Mouse (Mus musculus): ENCODE results near the gene Mxd3. TPM values are rescaled to one million over a fixed set of nuclear protein-coding genes. Genes with fewer than 3 reads are reported as not detected.

Mxd3 gene
- polyA plus RNA-seq (2012; ENCODE audit: insufficient read depth, insufficient read length, low replicate concordance, missing spikeins): not detected in 2 replicates

DNA sequence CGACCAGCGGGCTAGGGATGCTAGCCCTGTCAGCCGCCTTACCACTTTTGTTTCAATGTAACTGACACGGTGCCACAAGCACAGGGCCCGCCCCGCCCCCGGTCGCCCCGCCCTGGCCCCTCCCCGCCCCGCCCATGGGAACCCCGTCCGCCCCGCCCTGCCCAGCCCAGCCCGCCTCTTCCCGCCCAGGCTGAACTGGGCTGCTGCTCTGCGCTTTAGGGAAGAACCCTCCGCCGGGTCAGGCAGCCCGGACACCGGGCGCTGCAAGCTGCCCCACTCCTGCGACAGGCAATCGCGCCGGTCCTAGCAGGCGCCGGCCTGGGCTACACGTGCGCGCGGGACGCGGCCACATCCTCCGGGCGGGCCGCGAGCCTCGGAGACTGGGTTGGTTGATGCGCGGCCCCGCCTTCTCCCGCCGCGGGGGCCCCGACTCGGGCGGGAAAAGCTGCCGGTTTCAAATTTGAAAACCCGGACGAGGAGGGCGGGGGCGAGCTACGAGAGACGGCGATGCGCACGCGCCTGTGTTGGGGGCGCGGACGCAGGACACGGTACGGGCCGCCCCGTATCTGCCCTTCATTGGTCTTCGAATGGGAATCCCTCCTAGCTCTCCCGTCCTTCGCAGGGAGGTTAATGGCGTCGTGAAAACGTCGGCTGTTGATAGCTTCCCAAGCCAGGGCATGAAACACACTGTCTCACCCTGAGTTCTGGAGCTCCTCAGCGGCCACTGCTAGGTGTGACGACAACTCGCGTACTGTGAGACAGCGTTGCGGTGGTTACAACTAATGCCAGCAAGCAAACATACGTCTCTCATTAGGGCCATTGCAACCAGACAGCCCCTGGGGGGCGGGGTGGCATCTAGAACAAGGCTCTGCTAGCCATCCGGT is at the start of gene Mxd3:
Gene Mxd3 (minus strand): TSS at position 141 of the 884 bp plus-strand sequence.
- Histone ChIP-seq H3K4me3 (ENCODE audit: insufficient read depth, low read depth, low read length) (peak within 1 kb of the TSS; percentile 74), H3K4me1 (ENCODE audit: control insufficient read depth, insufficient read depth, low read length) (peaks cover 19% of the 10 kb centered on the region), H3K27ac (ENCODE audit: insufficient read depth, low read depth, low read length) (no peak within 1 kb of the TSS)
- WGBS: under 1% methylated on average over 82 of the region's 82 CpGs
- TF ChIP-seq CTCF (IDR thresholded peaks at IDR 0.05; ENCODE audit: insufficient read depth, low read depth, low read length): no peak
- no peak for TF ChIP-seq POLR2A (IDR thresholded peaks at IDR 0.05; ENCODE audit: insufficient read depth, low read depth, low read length)

DNA sequence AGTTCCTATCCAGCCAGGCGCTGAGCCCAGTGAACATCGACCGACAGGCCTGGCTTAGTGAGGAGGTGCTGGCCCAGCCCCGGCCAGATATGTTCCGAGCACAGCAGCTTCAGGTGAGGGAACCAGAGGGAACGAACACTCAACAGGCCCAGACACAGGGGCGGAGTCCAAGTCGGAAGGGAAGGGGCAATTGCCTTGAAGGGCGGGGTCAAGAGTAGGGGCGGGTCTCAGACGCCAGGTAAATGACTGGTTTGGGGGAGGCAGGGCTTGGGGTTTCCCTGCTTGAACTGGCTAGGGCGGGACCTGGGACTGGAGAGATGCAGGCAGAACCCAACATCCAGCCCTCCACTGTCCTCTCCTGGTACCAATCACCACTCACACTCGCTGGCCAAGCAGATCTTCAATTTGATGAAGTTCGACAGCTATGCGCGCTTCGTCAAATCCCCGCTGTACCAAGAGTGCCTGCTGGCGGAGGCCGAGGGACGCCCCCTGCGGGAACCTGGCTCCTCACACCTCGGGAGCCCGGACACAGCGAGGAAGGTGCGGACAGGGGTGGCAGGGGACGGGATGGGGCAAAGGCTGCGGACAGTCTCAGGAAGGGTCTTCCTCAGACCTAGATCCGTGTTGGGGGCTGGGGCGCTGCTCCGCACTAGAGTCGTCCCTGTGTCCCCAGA is 49.4 kb upstream of the Mxd3 start:
- WGBS: 31% methylated on average over 32 of the region's 32 CpGs
- Histone ChIP-seq H3K4me1 (ENCODE audit: control insufficient read depth, insufficient read depth, low read length) (peaks cover 10% of the 10 kb centered on the region), H3K4me3 (ENCODE audit: insufficient read depth, low read depth, low read length) (no peak overlapping the region), H3K27ac (ENCODE audit: insufficient read depth, low read depth, low read length) (no peak overlapping the region)
- TF ChIP-seq POLR2A (IDR thresholded peaks at IDR 0.05; ENCODE audit: insufficient read depth, low read depth, low read length): no peak
- no peak for TF ChIP-seq CTCF (IDR thresholded peaks at IDR 0.05; ENCODE audit: insufficient read depth, low read depth, low read length)

DNA sequence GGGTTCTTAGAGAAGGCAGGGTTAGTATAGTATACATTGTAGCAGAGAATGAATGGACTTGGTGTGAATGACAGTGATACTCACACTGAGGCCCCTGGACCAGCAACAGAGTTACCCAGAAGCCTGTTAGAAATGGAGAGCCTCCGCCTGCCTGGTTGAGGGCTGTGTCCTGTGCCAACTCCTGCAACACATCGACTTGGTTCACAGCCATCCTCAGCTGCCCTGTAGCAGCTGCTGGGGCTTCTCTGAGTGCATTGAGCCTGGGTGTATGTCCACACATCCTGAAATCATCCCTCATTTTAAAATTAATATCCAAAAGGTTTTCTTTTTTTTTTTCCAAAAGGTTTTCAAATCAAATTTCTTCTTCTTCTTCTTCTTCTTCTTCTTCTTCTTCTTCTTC is 46.3 kb upstream of the Mxd3 start:
- no peak for TF ChIP-seq POLR2A (IDR thresholded peaks at IDR 0.05; ENCODE audit: insufficient read depth, low read depth, low read length)
- TF ChIP-seq CTCF (IDR thresholded peaks at IDR 0.05; ENCODE audit: insufficient read depth, low read depth, low read length): no peak
- H3K27ac ChIP-seq (ENCODE audit: insufficient read depth, low read depth, low read length): no peak overlapping the region
- WGBS: 41% methylated on average over 2 of the region's 2 CpGs
- peaks cover 7% of the 10 kb centered on the region; the same call in 1 of the 2 replicates for H3K4me1 ChIP-seq (ENCODE audit: control insufficient read depth, insufficient read depth, low read length)
- no peak overlapping the region for H3K4me3 ChIP-seq (ENCODE audit: insufficient read depth, low read depth, low read length)

DNA sequence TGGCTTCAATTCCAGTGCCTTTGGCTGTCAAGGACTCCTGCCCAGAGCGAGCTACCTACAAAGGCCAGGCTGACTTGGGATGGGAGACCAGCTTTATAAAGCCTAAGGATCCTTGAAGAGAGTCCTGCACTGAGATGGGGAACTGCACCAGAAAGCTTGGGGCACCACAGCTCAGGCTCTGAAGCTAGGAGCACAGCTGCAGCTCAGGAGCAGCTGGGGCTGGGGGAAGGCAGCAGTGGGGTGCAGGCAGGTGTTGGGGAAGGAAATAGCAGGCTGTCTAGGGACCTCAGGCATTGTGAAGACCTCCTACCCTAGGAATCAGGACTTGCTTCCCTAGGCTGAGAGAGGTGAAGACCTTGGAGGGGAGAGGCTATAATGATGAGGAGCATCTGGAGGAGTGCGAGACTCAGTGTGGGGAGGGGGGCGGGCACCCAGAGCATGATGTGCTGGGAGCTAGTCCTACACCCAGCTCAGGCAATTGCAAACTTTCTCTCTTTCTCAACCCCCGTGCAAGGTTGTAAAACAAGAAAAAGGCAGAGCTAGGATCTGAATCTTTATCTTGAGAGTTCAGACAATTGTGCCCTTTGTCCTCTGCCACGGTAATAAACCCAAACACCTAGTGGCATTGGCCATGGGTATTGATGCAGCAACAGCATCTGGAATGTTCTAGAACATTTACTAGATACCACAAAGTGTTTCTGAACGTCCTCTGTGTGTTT is 44.7 kb upstream of the Mxd3 start:
- 59% methylated on average over 6 of the region's 6 CpGs for WGBS
- Histone ChIP-seq H3K4me3 (ENCODE audit: insufficient read depth, low read depth, low read length) (no peak overlapping the region), H3K27ac (ENCODE audit: insufficient read depth, low read depth, low read length) (no peak overlapping the region), H3K4me1 (ENCODE audit: control insufficient read depth, insufficient read depth, low read length) (peaks cover 15% of the 10 kb centered on the region)
- TF ChIP-seq POLR2A (IDR thresholded peaks at IDR 0.05; ENCODE audit: insufficient read depth, low read depth, low read length) (no peak), CTCF (IDR thresholded peaks at IDR 0.05; ENCODE audit: insufficient read depth, low read depth, low read length) (no peak)

DNA sequence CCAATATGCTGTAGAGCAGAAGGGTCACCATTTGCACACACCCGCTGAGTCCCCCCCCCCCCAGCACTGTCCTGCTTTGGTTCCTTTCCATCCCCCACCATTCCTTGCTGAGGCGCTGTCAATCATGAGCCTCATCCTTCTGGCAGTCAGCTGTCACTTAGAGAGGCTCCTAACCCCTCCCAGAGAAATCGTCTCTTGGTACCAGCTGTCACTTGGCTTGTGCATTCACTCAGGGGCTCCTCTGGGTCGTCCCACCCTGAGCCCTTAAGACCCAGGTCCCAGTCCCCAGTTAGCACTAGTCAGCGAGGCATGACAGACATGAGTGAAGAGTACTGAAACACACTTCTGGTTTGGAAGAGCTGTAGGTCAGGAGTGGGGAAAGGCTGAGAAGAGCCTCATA is 42.1 kb upstream of the Mxd3 start:
- no peak overlapping the region for H3K27ac ChIP-seq (ENCODE audit: insufficient read depth, low read depth, low read length)
- WGBS: 68% methylated on average over 5 of the region's 5 CpGs
- H3K4me1 ChIP-seq (ENCODE audit: control insufficient read depth, insufficient read depth, low read length): peaks cover 16% of the 10 kb centered on the region
- no peak for TF ChIP-seq POLR2A (IDR thresholded peaks at IDR 0.05; ENCODE audit: insufficient read depth, low read depth, low read length)
- no peak for TF ChIP-seq CTCF (IDR thresholded peaks at IDR 0.05; ENCODE audit: insufficient read depth, low read depth, low read length)
- H3K4me3 ChIP-seq (ENCODE audit: insufficient read depth, low read depth, low read length): no peak overlapping the region

DNA sequence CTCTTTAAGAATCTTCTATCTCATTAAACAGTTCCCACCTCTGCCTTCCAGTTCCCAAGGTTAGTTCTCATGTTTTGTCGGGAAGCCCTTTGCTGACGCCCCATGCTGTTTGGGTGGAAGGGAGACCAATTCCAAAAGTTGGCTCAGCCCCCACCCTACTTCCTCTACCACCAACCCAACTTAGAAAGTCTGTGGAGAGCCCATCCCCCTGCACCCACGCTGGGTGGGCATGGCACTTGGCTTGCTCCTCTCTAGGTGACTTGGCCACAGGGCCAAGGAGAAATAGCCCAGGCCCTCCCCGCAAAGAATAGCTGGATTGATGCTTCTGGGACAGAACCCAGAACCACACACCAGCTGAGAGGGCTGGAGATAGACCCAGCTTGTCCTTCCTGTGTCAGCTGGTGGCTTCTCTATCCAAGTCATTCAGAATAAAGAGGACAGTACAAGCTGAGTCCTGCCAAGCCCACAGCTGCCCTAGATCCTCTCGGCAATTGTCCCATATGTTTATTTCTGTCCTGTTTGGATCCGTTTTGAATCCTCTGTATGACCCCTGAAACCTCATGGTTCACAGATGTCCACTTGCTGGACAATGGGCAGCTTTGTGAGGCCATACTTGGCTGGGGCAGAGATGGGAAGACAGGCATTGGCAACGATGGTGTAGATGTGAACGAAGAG is 41.5 kb upstream of the Mxd3 start:
- no peak for TF ChIP-seq POLR2A (IDR thresholded peaks at IDR 0.05; ENCODE audit: insufficient read depth, low read depth, low read length)
- Histone ChIP-seq H3K4me3 (ENCODE audit: insufficient read depth, low read depth, low read length) (no peak overlapping the region), H3K27ac (ENCODE audit: insufficient read depth, low read depth, low read length) (no peak overlapping the region), H3K4me1 (ENCODE audit: control insufficient read depth, insufficient read depth, low read length) (peaks cover 16% of the 10 kb centered on the region)
- WGBS: 66% methylated on average over 8 of the region's 8 CpGs

DNA sequence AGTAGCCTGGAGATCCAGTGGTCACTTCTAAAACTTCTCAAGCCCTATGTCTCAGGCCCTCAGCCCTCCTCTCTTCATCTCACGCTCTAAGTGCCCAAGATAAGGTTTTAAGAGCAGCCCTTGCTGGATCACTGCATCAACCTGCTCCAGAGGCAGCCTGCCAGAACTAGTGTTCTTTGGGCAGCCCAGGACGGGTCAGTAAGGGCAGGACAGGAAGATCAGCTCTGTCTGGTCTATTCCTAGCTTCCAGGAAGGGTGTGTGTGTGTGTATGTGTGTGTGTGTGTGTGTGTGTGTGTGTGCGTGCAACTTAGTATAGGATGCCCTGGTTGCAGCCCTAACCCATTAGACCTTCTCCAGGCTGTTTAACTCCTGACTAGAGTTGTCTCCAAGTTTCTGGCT is 40.6 kb upstream of the Mxd3 start:
- Histone ChIP-seq H3K27ac (ENCODE audit: insufficient read depth, low read depth, low read length) (no peak overlapping the region), H3K4me3 (ENCODE audit: insufficient read depth, low read depth, low read length) (peak overlapping the region; percentile 27; the same call in 1 of the 2 replicates), H3K4me1 (ENCODE audit: control insufficient read depth, insufficient read depth, low read length) (peaks cover 16% of the 10 kb centered on the region)
- 53% methylated on average over 3 of the region's 3 CpGs for WGBS
- no peak for TF ChIP-seq POLR2A (IDR thresholded peaks at IDR 0.05; ENCODE audit: insufficient read depth, low read depth, low read length)
- no peak for TF ChIP-seq CTCF (IDR thresholded peaks at IDR 0.05; ENCODE audit: insufficient read depth, low read depth, low read length)

DNA sequence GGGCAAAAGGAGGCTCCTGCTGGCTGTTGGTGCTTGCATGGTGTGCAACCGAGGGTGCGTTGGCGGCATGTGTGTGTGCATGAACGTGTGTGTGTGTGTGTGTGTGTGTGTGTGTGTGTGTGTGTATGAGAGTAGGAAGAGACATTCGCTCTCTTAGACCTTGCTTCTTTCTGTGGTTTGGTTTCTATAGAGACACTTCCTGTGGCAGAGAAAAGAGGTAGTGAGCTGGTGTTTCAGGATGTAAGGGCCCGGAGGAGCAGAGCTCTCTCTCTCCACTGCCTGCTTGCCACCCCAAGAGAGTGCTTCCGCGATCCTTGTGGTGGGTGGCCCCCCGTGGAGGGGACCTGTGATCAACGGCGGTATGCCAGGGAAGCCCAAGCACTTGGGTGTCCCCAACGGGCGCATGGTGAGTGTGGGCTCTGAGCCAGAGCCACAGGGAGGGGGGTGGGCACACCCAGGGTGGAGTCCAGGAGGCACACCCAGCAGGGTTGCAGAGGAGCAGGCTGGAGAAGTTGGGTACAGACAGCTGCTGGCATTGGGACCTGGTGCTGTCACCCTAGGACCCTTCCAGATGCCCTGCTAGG is 40.0 kb upstream of the Mxd3 start, which contains the start of gene Rgs14:
Gene Rgs14 (plus strand): TSS at position 202 of the 584 bp plus-strand sequence.
- Histone ChIP-seq H3K4me3 (ENCODE audit: insufficient read depth, low read depth, low read length) (peak within 1 kb of the TSS; percentile 27), H3K4me1 (ENCODE audit: control insufficient read depth, insufficient read depth, low read length) (peaks cover 16% of the 10 kb centered on the region), H3K27ac (ENCODE audit: insufficient read depth, low read depth, low read length) (no peak within 1 kb of the TSS)
- no peak for TF ChIP-seq POLR2A (IDR thresholded peaks at IDR 0.05; ENCODE audit: insufficient read depth, low read depth, low read length)
- no peak for TF ChIP-seq CTCF (IDR thresholded peaks at IDR 0.05; ENCODE audit: insufficient read depth, low read depth, low read length)
- 29% methylated on average over 13 of the region's 13 CpGs for WGBS

Data from olfactory bulb, adult 2 months (tissue).